In genomic region chr19:4183689-4184088, GRCm38 (mm10) we compare ENCODE assay signal across 27 mouse cellular contexts. TPM values are rescaled to one million over a fixed set of nuclear protein-coding genes. Genes with fewer than 3 reads are reported as not detected.
DNase-seq lines count a peak whose midpoint lies in the region; ATAC-seq and TF ChIP-seq lines count a peak whose summit lies in the region.
"Had no signal": no experiment of that assay in that cellular context is flagged by ENCODE, and none has a peak within 500 bp of the region (broad histone marks: within the 10 kb centered on the region; RNA-seq: fewer than 3 reads in every experiment).

No protein-coding gene starts in this region.

- TF ChIP-seq POLR2A in spleen, adult 2 months (IDR thresholded peaks at IDR 0.05; ENCODE audit: low read depth, low read length), result no peak

- ATAC-seq in frontal cortex, adult (ENCODE audit: low TSS enrichment), result peak; percentile 20; the same call in 1 of the 2 replicates
- ATAC-seq: inflammation-experienced regulatory T-cells, adult 6 months; midbrain, embryonic 13.5 days; Patski had no signal

- no peaks in the 10 kb centered on the region for H3K27me3 ChIP-seq in spleen, adult 2 months (ENCODE audit: control insufficient read depth, insufficient read depth, low read length)
- H3K27me3 ChIP-seq: CH12.LX; midbrain, embryonic 13.5 days; Patski had no signal

- no peak for DNase-seq in frontal cortex, adult 2 months (ENCODE audit: extremely low spot score in 1 of 2, low spot score in 1 of 2)
- DNase-seq in layer of hippocampus, adult 9-11 months, result peak; percentile 67
- no peak for DNase-seq in layer of hippocampus, adult 8-10 months (ENCODE audit: low spot score in 2 of 2)
- no peak for DNase-seq in spleen, adult 2 months (ENCODE audit: low read depth in 1 of 2, low spot score in 2 of 2)
- DNase-seq in spleen, adult 12 weeks (ENCODE audit: low spot score), result no peak
- DNase-seq in right cerebral cortex, adult 2 months (ENCODE audit: low spot score in 2 of 2), result no peak
- DNase-seq: adrenal gland, postnatal 36 days; B cell, adult 2 months; cerebellum, adult 11-12 months; cerebellum, postnatal 36 days; gastrocnemius, postnatal 10 days; heart, adult 11 months; heart, postnatal 10 days; kidney, adult 2 months; kidney, postnatal 10 days; left cerebral cortex, postnatal 4 days; liver; lung, postnatal 36 days; right cerebral cortex, postnatal 25 days; thymus, postnatal 25 days had no signal

- no peak overlapping the region for H3K4me3 ChIP-seq in spleen, adult 2 months (ENCODE audit: extremely low read depth, insufficient read depth, insufficient read length)
- H3K4me3 ChIP-seq: heart, embryonic 12.5 days; hindbrain, embryonic 12.5 days; midbrain, embryonic 13.5 days had no signal

- WGBS in spleen, adult 2 months, result 82% methylated on average over 2 of the region's 2 CpGs

- H3K4me1 ChIP-seq in spleen, adult 2 months (ENCODE audit: control insufficient read depth, insufficient read depth, insufficient read length), result peaks cover 55% of the 10 kb centered on the region

- TF ChIP-seq CTCF in spleen, adult 2 months (IDR thresholded peaks at IDR 0.05; ENCODE audit: extremely low read depth, insufficient read depth, insufficient read length, insufficient replicate concordance), result no peak

- H3K27ac ChIP-seq in spleen, adult 2 months (ENCODE audit: insufficient read depth, low read length), result peak overlapping the region; percentile 94; the same call in 1 of the 2 replicates
- H3K27ac ChIP-seq: hindbrain, embryonic 12.5 days; midbrain, embryonic 13.5 days had no signal

- H3K36me3 ChIP-seq in spleen, adult 2 months (ENCODE audit: control insufficient read depth, insufficient read depth, low read length), result peaks cover 47% of the 10 kb centered on the region
- H3K36me3 ChIP-seq: heart, embryonic 12.5 days; hindbrain, embryonic 12.5 days; midbrain, embryonic 13.5 days had no signal

RNA-seq across cellular contexts. Expression of gene Tbc1d10c, which starts 7.4 kb away (rescaled TPM):
- polyA plus RNA-seq in frontal cortex, adult 2 months (2012; rRNA removed), result 2.6 and 3.3 TPM in 2 replicates
- total RNA-seq in layer of hippocampus, adult 8-10 months (2022), result 1 to 10 TPM in 3 of 4 experiments, under 1 TPM in 1; 0.66 to 2.0 (median 1.4) TPM
- polyA plus RNA-seq in spleen, adult 2 months (2012; rRNA removed), result 266 and 328 TPM in 2 replicates

RNA-seq across cellular contexts. Expression of gene Ppp1ca, which starts 8.2 kb away (rescaled TPM):
- 347 and 379 TPM in 2 replicates for polyA plus RNA-seq in frontal cortex, adult 2 months (2012; rRNA removed)
- 100 to 1,000 TPM; 255 to 271 (median 266) TPM for total RNA-seq in layer of hippocampus, adult 8-10 months (2022)
- polyA plus RNA-seq in spleen, adult 2 months (2012; rRNA removed), result 464 and 481 TPM in 2 replicates

RNA-seq across cellular contexts. Expression of gene Carns1, which starts 8.4 kb away (rescaled TPM):
- polyA plus RNA-seq in frontal cortex, adult 2 months (2012; rRNA removed), result 10.7 and 14.3 TPM in 2 replicates
- 10 to 100 TPM in 1 of 4 experiments, 1 to 10 TPM in 3; 6.3 to 10.1 (median 8.9) TPM for total RNA-seq in layer of hippocampus, adult 8-10 months (2022)
- polyA plus RNA-seq in spleen, adult 2 months (2012; rRNA removed), result 52.0 and 64.5 TPM in 2 replicates

RNA-seq across cellular contexts. Expression of gene Rad9a, which starts 17.8 kb away (rescaled TPM):
- polyA plus RNA-seq in frontal cortex, adult 2 months (2012; rRNA removed), result 18.4 and 19.3 TPM in 2 replicates
- total RNA-seq in layer of hippocampus, adult 8-10 months (2022), result 10 to 100 TPM in 2 of 4 experiments, 1 to 10 TPM in 2; 8.7 to 11.6 (median 9.7) TPM
- polyA plus RNA-seq in spleen, adult 2 months (2012; rRNA removed), result 53.1 and 62.9 TPM in 2 replicates

RNA-seq across cellular contexts. Expression of gene Rps6kb2, which starts 20.5 kb away (rescaled TPM):
- 82.4 and 85.6 TPM in 2 replicates for polyA plus RNA-seq in frontal cortex, adult 2 months (2012; rRNA removed)
- total RNA-seq in layer of hippocampus, adult 8-10 months (2022), result 10 to 100 TPM; 30.1 to 44.3 (median 41.1) TPM
- 40.7 and 51.5 TPM in 2 replicates for polyA plus RNA-seq in spleen, adult 2 months (2012; rRNA removed)

Comparison
In these comparisons a context has a peak if more than half of its experiments do, and no peak if none do; other contexts are left out.
1. RNA of gene Tbc1d10c, which starts 7.4 kb away (polyA plus RNA-seq): 266 to 328 TPM in spleen, adult 2 months; 2.6 to 3.3 TPM in frontal cortex, adult 2 months; every median in the first group is over 10 times any median in the second.